Mouse (Mus musculus) midbrain, embryonic 11.5 days (tissue): Measurements from ENCODE around the gene Prkg1. TPM values are rescaled to one million over a fixed set of nuclear protein-coding genes. Genes with fewer than 3 reads are reported as not detected.
A peak's percentile ranks its signal among the peaks of the same experiment; 100 is the strongest.

Experiments
- ATAC-seq: fragments of 200-750 bp; cut with Nextera tagmentation; 2 replicates; pipeline ENCODE4 v1.8.0; 2017; ENCODE audit warnings: moderate TSS enrichment, moderate library complexity; ENCODE audit not compliant: low FRiP score
- DNase-seq: peaks from one replicate; pipeline ENCODE4 v3.0.0; 2015; ENCODE audit warnings: low spot score; ENCODE audit errors: missing footprints
- H3K27ac ChIP-seq: fragments of 300-500 bp; sonication (generic); 2 replicates; pipeline ENCODE4 v1.5.1; 2014; ENCODE audit warnings: low read depth, low read length
- H3K27me3 ChIP-seq: fragments of 300-500 bp; sonication (generic); 2 replicates; pipeline ENCODE4 v1.6.1; 2014; ENCODE audit warnings: mild to moderate bottlenecking, low read length, moderate library complexity, mixed read lengths; ENCODE audit not compliant: control insufficient read depth, insufficient read depth
- H3K36me3 ChIP-seq: fragments of 300-500 bp; sonication (generic); 2 replicates; pipeline ENCODE4 v1.6.1; 2014; ENCODE audit warnings: mild to moderate bottlenecking, low read length, moderate library complexity, mixed read lengths; ENCODE audit not compliant: control insufficient read depth, insufficient read depth
- H3K4me1 ChIP-seq: fragments of 300-500 bp; sonication (generic); 2 replicates; pipeline ENCODE4 v1.6.1; 2014; ENCODE audit warnings: low read length; ENCODE audit not compliant: control insufficient read depth, insufficient read depth
- H3K4me2 ChIP-seq: fragments of 300-500 bp; sonication (generic); 2 replicates; pipeline ENCODE4 v1.6.1; 2014; ENCODE audit warnings: mild to moderate bottlenecking, moderate library complexity
- H3K4me3 ChIP-seq: fragments of 300-500 bp; sonication (generic); 2 replicates; pipeline ENCODE4 v1.5.1; 2014; ENCODE audit warnings: low read depth, low read length
- H3K9ac ChIP-seq: fragments of 300-500 bp; sonication (generic); 2 replicates; pipeline ENCODE4 v1.6.1; 2014; ENCODE audit warnings: low read length
- H3K9me3 ChIP-seq: fragments of 300-500 bp; sonication (generic); 2 replicates; pipeline ENCODE4 v1.6.1; 2016; ENCODE audit warnings: low read length; ENCODE audit not compliant: control insufficient read depth
- WGBS: fragments of 180-500 bp; shearing (Covaris S2); extraction: QIAGEN DNeasy Blood & Tissue Kit; methylation state at CpG from one replicate; pipeline ENCODE4 v1.1.7; 2014; 5-methylcytosine and 5-hydroxymethylcytosine counted together
- polyA plus RNA-seq: library from polyadenylated mRNA; unstranded; fragments of >200 nt; fragmentation: Nextera tagmentation; extraction: Ambion mirVana; gene quantifications from 2 replicates; pipeline ENCODE4 v1.2.1, GENCODE M21; 2014

Prkg1 gene
- polyA plus RNA-seq, 1 experiment from 2014 or later: 4.9 TPM

GRCm38 (mm10) chr19:31779021-31779420 lies 14.2 kb upstream of the Prkg1 start:
- H3K9ac ChIP-seq: no peak overlapping the region
- no peaks in the 10 kb centered on the region for H3K27me3 ChIP-seq
- no peak overlapping the region for H3K4me3 ChIP-seq
- H3K4me1 ChIP-seq: no peaks in the 10 kb centered on the region
- H3K27ac ChIP-seq: no peak overlapping the region
- H3K36me3 ChIP-seq: no peaks in the 10 kb centered on the region
- H3K4me2 ChIP-seq: no peak overlapping the region
- DNase-seq (no peak), ATAC-seq (no peak)
- no peaks in the 10 kb centered on the region for H3K9me3 ChIP-seq
- WGBS: 89% methylated on average over 4 of the region's 4 CpGs

- peaks cover 21% of the 10 kb centered on the region for H3K4me1 ChIP-seq
- DNase-seq (peak; percentile 86), ATAC-seq (no peak)
- no peaks in the 10 kb centered on the region for H3K9me3 ChIP-seq
- no peak overlapping the region for H3K27ac ChIP-seq
- H3K4me3 ChIP-seq: no peak overlapping the region
- 11% methylated on average over 3 of the region's 3 CpGs for WGBS
- H3K9ac ChIP-seq: no peak overlapping the region
- peaks cover 13% of the 10 kb centered on the region for H3K27me3 ChIP-seq
- H3K36me3 ChIP-seq: no peaks in the 10 kb centered on the region
- no peak overlapping the region for H3K4me2 ChIP-seq
Measured at GRCm38 (mm10) chr19:31767004-31767403, 2.2 kb upstream of the Prkg1 start.

GRCm38 (mm10) chr19:31765451-31765850 lies 618 bp upstream of the Prkg1 start:
- peaks cover 21% of the 10 kb centered on the region for H3K4me1 ChIP-seq
- peak overlapping the region; percentile 93 for H3K4me2 ChIP-seq
- no peak overlapping the region for H3K4me3 ChIP-seq
- DNase-seq: peak; percentile 91
- H3K9ac ChIP-seq: no peak overlapping the region
- WGBS: 23% methylated on average over 4 of the region's 4 CpGs
- no peaks in the 10 kb centered on the region for H3K9me3 ChIP-seq
- ATAC-seq: peak; percentile 23; the same call in 1 of the 2 replicates
- H3K36me3 ChIP-seq: no peaks in the 10 kb centered on the region
- H3K27me3 ChIP-seq: peaks cover 18% of the 10 kb centered on the region
- no peak overlapping the region for H3K27ac ChIP-seq

- H3K4me2 ChIP-seq: peak overlapping the region; percentile 93
- peak; percentile 94 for DNase-seq
- peak overlapping the region; percentile 52 for H3K4me3 ChIP-seq
- peaks cover 18% of the 10 kb centered on the region for H3K27me3 ChIP-seq
- no peaks in the 10 kb centered on the region for H3K36me3 ChIP-seq
- H3K9ac ChIP-seq: peak overlapping the region; percentile 53
- peak; percentile 53 for ATAC-seq
- H3K9me3 ChIP-seq: no peaks in the 10 kb centered on the region
- WGBS: under 1% methylated on average over 55 of the region's 56 CpGs
- H3K4me1 ChIP-seq: peaks cover 21% of the 10 kb centered on the region
- H3K27ac ChIP-seq: no peak overlapping the region
Measured at GRCm38 (mm10) chr19:31763951-31764800, 657 bp downstream of the Prkg1 start.

- 3% methylated on average over 20 of the region's 20 CpGs for WGBS
Measured at GRCm38 (mm10) chr19:31763246-31763821, 1.5 kb downstream of the Prkg1 start.

GRCm38 (mm10) chr19:31762411-31763245 lies 2.2 kb downstream of the Prkg1 start:
- Histone ChIP-seq H3K4me3 (peak overlapping the region; percentile 52), H3K36me3 (no peaks in the 10 kb centered on the region), H3K27ac (no peak overlapping the region), H3K9me3 (no peaks in the 10 kb centered on the region), H3K4me1 (peaks cover 21% of the 10 kb centered on the region), H3K27me3 (peaks cover 18% of the 10 kb centered on the region), H3K9ac (no peak overlapping the region), H3K4me2 (peak overlapping the region; percentile 93)
- DNase-seq: peak; percentile 95
- WGBS: 0% methylated on average over 24 of the region's 24 CpGs
- peak; percentile 33; the same call in 1 of the 2 replicates for ATAC-seq

More at GRCm38 (mm10) chr19:31763246-31763821, 1.5 kb downstream of the Prkg1 start:
- H3K4me2 ChIP-seq: peak overlapping the region; percentile 93
- no peaks in the 10 kb centered on the region for H3K9me3 ChIP-seq
- no peak overlapping the region; the same call in 1 of the 2 replicates for H3K9ac ChIP-seq
- ATAC-seq (no peak), DNase-seq (peak; percentile 92)
- H3K27ac ChIP-seq: no peak overlapping the region
- peaks cover 18% of the 10 kb centered on the region for H3K27me3 ChIP-seq
- no peaks in the 10 kb centered on the region for H3K36me3 ChIP-seq
- H3K4me1 ChIP-seq: peaks cover 21% of the 10 kb centered on the region
- H3K4me3 ChIP-seq: peak overlapping the region; percentile 52

- Histone ChIP-seq H3K36me3 (no peaks in the 10 kb centered on the region), H3K27ac (no peak overlapping the region), H3K9me3 (no peaks in the 10 kb centered on the region), H3K9ac (no peak overlapping the region), H3K4me2 (no peak overlapping the region), H3K4me3 (no peak overlapping the region), H3K27me3 (peaks cover 15% of the 10 kb centered on the region), H3K4me1 (peaks cover 19% of the 10 kb centered on the region)
- ATAC-seq (no peak), DNase-seq (peak; percentile 75)
- WGBS: 64% methylated on average over 3 of the region's 3 CpGs
Measured at GRCm38 (mm10) chr19:31759855-31760254, 5.0 kb downstream of the Prkg1 start.

- no peak overlapping the region for H3K27ac ChIP-seq
- peak; percentile 96 for DNase-seq
- no peak overlapping the region for H3K9ac ChIP-seq
- H3K9me3 ChIP-seq: no peaks in the 10 kb centered on the region
- WGBS: 40% methylated on average over 11 of the region's 11 CpGs
- no peaks in the 10 kb centered on the region for H3K36me3 ChIP-seq
- no peak overlapping the region for H3K4me2 ChIP-seq
- ATAC-seq: peak; percentile 70; the same call in 1 of the 2 replicates
- peaks cover 2% of the 10 kb centered on the region; the same call in 1 of the 2 replicates for H3K27me3 ChIP-seq
- no peak overlapping the region for H3K4me3 ChIP-seq
- no peaks in the 10 kb centered on the region for H3K4me1 ChIP-seq
Measured at GRCm38 (mm10) chr19:31755929-31756792, 8.7 kb downstream of the Prkg1 start.
